Mouse (Mus musculus) adrenal gland, postnatal 25 days (tissue): Measurements from ENCODE around the gene Twnk. TPM values are rescaled to one million over a fixed set of nuclear protein-coding genes. Genes with fewer than 3 reads are reported as not detected.
A peak's percentile ranks its signal among the peaks of the same experiment; 100 is the strongest.
"Not testable (repeated sequence)": the region's sequence is repeated elsewhere in the genome, so short reads cannot be mapped to it uniquely, and the experiment has no call there.

ENCODE experiments used
- DNase-seq: peaks from one replicate; pipeline ENCODE4 v3.0.0; 2021; ENCODE audit warnings: mixed read lengths
- total RNA-seq: library from RNA; stranded (reverse); gene quantifications from 2 replicates; pipeline ENCODE4 v1.2.3, GENCODE M21; 2021

The Twnk gene
- total RNA-seq, 1 experiment from 2014 or later = 39.3 TPM

DNA sequence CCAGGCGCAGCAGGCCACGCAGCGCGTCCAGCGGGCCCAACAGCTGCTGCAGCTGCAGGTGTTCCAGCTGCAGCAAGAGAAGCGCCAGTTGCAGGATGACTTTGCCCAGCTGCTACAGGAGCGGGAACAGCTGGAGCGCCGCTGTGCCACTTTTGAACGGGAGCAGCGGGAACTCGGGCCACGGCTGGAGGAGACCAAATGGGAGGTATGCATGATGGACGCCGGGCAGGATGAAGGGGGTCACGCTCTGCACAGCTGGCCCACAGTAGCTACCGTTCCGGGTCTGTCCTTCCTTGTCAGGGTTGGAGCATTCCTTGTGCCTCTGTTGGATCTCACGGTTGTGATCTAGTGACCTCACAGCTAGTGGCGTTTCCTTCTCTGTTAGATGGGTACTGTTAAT lies 19.3 kb downstream of the Twnk start:
- no peak for DNase-seq

DNA sequence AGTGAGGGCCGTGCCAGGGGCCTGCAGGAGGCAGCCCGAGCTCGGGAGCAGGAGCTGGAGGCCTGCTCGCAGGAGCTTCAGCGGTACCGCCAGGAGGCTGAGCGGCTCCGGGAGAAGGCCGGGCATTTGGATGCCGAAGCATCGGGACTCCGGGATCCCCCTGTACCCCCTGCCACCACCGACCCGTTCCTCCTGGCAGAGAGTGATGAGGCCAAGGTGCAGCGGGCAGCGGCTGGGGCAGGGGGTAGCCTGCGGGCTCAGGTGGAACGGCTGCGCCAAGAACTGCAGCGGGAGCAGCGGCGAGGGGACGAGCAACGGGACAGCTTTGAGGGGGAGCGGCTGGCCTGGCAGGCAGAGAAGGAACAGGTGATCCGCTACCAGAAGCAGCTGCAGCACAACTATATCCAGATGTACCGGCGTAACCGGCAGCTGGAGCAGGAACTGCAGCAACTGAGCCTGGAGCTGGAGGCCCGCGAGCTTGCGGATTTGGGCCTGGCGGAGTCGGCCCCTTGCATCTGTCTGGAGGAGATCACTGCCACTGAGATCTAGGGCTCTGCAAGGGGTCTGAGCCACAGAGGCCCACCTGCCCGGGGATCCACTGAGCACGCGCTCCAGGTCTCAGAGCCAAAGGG lies 20.6 kb downstream of the Twnk start:
- no peak for DNase-seq

DNA sequence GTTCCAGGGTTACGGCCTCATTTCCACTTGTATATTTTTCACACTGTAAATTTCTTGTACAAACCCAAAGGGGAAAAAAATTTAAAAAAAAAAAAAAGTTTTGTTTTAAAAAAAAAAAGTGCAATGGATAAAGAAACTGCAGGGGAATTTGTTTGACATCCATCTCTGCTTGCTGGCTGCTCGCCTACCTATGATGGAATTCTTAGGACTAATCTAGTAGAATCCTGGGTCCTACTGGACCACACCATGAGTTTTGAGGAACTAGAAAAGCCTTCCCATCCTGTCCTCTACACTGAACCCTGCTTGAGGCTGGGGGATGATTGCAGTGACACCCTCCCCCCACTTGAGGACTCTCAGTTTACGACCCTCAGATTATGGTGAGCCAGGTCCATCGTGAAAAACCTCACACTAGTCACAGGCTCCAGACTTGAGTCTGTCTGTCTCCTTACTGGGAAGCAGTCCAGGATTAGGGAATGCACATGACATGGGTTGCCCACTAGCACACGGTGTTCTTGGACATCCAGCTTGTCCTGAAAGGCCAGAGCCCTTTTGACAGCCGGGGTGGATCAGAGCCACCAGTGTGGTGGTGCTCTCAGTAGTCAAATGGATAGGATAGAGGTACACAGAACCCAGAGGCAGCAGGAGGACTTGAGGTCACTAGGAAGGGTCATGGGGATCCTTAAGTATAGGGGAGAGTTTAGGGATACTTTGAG lies 21.7 kb downstream of the Twnk start:
- DNase-seq = no peak

DNA sequence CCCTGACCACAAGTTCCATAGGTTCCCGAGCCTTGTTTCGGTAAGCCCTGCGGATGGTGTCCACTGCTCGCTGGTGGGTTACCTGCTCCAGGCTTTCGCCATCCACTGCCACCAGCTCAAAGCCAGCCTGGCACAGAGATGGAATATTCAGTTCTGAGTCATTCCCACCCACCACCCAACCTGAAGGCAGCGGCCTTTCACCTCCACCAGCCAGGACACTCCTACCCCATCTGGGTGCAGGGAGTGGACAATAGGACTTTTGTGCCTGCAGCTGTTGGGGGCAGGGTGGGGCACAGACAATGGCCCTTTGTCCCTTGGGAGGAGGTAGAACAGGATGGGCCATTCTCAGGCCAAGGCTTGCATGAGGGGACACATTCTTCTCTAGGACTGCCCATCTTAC lies 22.4 kb downstream of the Twnk start:
- no peak for DNase-seq

DNA sequence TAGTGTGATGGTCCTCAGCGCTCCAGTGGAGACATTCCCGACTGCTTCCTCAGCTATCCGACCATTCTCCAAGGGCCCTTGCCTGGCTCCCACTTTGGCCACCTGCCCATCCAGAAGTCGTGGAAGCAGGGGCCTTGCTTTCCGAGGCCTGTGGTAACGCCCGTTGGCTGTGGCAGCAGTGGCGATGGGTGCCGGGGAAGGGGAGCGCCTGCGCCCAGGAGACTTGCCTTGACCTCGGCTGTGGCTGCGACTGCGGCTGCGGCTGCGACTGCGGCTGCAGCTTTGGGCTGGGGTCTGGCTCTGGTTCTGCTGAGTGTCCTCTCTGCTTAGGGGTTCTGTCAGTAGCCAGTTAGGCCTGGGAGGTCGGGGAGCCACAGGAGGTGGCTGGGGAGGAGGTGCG lies 23.3 kb downstream of the Twnk start:
- DNase-seq = no peak

DNA sequence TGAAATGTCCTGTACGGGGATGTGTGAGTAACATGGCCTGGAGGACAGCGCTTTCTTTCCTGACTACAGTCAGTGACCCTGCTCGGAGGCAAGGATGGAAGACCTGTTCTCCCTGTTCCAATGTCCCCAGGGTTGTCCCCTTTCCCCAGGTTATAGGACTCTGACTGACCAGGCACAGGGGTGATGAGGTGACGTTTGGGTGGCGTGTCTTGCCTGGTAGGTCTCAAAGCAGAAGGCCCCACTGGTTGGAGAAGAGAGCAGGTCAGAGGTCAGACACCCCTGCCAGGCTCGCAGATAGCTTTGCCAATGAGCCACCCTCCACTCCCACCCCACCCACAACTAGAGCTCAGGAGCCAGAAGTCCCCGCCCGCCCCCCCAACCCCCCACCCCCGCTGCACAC lies 24.1 kb downstream of the Twnk start:
- no peak for DNase-seq

DNA sequence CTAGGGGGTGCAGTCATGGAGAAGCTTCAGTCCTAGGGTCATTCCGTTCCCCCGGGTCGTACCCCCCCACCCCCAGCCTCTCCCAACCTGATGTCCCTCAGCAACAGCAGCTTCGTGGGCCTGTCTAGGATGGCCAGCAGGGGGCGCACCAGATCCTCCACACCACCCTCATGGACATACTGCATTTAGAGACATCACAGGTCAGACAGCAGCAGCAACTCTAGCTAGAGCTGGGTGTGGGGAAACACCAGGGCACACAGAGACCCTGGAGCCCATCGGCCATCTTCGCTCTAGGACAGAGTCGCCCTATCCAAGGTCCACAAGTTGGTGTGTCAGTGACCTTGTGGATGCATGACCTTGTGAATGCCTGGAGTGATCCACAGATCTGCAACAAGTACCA lies 24.6 kb downstream of the Twnk start:
- peak; percentile 71 for DNase-seq

DNA sequence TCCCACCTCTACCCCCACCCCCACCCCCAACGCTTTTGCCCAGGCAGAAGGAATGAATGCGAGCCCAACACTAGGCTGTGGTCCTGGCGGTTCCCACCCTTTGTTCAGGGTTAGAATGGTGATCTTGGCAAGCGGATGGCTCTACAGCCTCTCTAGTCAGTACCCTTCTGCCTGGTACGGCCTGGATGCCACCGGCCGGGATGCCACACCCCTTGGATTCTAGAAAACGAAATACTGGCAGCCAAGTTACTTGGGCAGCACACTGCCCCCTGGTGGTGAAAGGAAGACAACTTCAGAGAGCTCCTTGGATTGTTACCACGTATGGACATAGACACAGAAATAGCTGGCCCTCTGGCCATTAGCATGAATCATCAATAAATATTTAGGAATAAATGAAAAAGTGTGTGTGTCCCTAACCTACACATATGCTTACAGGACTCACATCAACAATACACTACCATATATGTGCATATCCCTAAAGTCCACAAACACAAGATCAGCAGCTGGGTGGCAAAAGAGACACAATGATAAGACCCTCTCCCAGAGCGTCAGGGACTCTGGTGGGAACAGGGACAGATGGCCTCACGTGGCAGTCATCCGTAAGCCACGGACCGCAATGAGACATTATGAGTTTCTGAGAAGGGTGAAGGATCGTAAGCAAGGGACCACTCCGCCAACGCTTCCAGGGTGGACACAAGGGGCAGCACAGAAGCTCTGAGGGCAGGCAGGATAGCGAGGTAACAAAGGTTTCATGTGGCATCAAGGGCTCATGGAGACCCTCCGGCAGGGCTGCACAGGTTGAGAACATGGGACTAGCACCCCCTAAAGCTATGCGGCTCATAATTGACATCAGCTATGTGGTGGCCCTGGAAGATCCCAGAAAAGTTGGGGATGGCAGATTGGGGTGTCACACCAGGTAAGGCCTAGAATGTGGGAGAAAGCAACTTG lies 25.6 kb downstream of the Twnk start:
- peak; percentile 75 for DNase-seq

DNA sequence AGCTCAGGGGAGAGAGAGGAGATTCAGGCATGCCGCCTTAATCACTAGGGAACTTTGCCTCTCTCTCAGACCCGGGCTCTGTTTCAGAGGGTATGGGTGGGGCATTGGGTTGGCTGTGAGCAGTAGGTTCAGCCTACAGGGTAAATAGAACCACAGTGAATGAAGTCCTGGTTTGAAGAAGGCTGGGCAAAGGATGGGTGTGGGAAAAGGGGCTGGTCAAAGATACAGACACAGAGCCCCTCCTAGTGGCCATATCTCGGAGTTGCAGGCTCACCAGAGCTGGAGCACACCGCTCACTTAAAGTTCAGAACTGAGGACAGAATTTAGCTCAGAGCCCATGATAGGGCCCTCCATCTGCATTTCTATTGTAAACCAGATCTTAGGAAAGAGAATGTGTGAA lies 26.3 kb downstream of the Twnk start:
- DNase-seq = peak; percentile 76

DNA sequence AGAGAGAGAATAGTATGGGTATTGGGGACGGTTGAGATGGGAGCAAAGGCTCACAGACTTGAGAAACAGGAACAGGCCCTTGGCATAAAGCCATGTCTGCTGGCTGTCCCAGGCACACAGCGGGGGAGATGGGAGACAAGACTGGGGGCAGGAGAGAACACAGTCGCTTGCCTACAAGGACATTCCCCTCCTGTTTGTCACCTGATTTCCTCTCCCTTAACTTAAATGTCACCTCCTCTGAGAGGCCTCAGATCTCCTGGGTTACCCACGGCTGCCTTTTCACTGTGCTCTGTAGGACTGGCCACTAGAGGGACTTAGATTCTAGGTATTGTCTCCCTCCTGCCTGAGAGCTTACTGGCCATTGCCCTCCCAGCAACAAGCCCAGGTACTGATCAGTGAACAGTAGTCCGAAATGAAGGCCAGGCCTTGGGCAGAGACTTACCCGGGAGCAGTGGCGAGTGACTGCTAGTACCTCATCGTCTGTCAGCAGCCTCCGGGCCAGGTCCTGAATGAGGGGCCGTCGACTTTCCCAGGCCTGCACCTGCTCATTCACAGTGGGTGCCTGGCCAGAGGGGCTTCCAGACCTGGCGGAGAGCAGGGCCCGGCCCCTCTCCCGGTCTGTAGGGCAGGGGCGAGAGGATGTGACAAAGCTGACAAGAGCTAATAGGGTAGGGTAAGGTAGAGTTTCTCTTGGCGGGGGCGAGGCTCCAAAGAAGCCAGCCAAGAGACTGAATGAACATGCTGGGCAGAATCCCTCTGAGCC lies 27.3 kb downstream of the Twnk start:
- DNase-seq = no peak

DNA sequence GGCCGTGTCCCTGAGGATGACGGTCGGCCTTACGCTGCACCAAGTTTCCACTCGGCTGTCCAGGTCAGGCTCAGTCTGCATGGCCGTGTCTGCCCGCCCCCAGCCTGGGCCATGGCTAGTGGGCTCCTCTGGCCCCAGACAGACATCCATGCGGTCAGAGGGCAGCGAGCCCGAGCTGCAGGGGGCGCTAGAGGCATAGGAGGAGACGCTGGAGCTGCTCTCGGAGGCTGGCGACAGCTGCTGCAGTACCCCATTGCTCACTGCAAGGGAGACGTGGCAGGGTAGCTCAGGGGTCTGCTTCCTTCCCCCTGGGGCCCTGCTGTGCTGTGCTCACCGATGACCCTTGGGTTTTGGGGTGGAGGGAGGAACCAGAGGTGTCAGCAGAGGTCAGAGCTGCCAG lies 31.4 kb downstream of the Twnk start:
- peak; percentile 80 for DNase-seq

DNA sequence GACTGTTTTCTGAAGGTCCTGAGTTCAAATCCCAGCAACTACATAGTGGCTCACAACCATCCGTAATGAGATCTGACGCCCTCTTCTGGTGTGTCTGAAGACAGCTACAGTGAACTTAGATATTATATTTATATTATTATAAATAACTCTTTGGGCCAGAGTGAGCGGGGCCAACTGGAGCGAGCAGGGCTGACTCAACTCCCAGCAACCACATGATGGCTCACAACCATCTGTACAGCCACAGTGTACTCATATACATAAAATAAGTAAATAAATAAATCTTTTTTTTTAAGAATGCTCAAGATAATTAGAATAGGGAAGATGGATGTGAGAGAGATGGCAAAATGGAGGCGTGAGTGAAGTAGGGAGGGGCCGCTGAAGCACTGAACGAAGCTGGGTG lies 32.7 kb downstream of the Twnk start:
- DNase-seq = not testable (repeated sequence)

DNA sequence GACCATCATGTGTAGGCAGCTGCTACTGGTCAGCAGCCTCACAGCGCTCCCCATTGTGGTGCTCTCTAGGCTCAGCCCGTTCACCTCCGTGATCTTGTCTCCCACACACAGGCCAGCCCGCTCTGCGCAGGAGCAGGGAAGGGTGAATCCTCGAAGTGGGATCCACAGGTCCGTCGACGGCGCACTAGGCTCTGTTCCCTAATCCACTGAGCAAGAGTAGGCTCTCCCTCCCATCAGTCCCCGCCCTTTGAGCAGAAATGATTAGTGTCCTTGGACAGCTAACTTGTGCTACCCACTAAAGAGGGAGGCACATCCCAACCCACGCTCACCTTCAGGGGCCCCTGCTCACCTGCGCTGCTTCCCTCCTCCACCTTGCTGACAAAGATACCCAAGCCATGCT lies 34.8 kb downstream of the Twnk start:
- no peak for DNase-seq

DNA sequence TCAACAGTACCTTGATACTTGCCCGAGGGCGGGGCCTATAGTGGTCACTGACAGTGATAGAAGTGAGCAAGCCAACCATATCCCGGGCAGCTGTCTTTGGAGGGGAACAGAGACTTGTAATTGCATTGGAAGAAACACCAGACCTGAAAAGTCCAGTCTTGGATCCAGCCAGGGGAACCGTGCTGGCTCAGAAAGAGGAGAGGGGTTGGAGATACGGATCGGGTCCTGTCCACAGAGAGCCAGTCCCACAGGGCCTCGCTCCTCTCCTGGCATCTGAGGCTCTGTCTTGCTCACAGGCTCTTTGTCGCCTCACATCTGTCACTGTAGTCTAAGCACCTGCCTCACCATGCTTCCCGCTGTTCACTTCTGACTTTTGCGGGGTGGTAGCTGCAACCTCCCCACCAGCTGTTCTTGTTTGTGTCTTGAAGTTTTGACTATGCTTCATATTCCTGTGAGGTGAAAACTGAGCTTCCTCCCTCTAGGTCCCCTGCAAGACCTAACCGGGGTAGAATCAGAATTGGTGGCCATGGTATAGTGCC lies 39.0 kb downstream of the Twnk start:
- DNase-seq = no peak

DNA sequence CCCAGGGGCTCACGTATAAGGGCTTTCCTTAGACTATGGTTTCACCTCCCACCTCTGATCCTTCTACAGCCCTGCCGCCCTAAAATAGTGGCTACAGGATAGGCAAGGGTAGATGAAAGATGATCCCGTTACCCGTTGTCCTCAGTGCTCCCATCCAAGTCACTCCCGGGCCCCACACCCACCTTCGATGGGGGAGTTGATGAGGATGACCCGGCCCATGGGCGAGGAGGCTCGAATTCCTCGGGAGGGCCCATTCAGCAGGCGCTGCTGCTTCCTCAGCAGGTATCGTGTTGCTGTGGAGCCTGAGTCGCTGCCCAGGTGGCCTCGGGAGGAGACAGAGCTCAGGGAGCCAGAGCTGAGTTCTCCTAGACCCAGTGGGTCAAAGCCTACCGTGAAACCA lies 39.8 kb downstream of the Twnk start:
- no peak for DNase-seq

DNA sequence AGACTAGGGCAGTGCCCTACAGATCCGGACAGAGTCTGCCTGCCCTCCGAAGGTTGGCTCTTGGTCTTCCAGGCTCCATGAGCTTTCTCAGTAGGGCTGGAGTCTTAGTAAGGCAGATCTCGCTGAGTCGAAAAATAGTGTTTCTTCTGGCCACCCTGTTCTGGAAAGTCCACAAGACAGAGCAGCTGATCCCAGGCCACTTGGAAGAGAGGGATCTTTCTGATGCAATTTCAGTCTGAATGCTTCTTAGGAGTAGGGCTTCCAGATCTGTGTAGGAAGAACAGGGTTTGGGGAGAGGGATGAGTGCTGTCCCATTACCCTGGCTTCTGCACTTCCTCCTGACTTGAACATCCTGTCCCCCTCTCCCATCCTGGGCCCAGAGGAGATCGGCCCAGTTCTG lies 40.2 kb downstream of the Twnk start, which contains the start of gene Pdzd7:
Gene Pdzd7 (minus strand): TSS at position 67 of the 400 bp plus-strand sequence.
- no peak for DNase-seq

DNA sequence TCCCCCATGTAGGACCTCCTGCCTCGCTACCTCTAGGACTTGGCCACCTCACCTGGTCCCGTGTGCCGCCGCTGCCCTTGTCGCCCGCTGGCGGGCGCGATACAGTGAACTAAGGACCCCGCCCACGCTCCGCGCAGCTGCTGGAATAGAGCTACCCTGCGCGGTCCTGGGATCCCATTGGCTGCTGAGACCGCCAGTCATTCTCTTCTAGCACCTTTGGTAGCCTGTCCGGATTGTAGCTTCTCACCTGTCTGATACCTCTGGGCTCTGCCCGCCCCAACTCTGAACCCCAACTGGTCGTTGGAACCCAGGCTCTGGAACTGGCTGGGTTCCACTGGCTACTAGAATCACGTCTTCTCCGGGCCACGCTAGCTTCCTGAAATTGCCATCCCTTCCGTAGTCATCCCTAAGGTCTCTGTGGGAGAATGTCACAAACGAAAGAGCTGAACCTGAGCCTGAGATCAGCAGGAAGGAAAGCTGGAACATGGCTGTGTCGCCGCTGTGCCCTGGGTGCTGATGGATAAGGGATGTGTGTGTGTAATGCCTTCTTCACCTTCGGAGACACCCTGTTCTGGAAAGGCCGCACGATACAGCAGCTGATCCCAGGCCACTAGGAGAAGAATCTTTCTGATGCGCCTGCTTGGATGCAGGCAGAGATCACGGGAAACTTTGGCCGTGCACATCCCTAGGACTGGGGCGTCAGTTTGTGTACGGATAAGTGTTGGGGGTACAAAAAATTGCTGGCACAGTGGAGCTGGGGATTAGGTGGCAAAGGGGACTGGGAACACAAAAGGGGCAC lies 41.3 kb downstream of the Twnk start:
- DNase-seq = peak; percentile 87

DNA sequence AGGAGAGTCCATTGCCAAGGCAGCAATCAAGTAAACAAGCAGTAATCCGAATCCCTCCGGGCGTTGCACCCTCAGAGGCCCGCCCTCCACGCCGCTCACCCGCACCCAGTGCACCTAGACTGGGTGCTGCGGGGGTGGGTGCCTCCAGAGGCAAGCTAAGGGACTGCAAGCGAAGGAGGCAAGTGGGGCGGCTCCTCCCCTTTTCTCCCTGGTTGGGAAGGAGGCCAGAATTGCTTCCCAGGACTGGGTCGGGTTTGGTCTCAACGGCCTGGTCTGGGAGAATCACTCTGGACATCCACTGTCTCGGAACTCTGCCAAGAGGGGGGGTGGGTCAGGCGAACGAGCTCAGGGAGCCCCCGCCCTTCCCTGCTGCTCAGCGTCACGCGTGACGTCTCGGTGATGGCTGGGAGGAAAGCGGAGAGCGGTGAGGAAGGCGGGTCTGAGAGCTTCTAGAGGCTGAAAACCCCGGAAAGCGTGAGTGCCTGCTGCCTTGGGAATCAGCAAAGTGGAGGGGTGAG lies 42.0 kb downstream of the Twnk start, which contains the start of gene Sfxn3:
Gene Sfxn3 (plus strand): TSS at position 87 of the 518 bp plus-strand sequence.
- DNase-seq = peak; percentile 93

DNA sequence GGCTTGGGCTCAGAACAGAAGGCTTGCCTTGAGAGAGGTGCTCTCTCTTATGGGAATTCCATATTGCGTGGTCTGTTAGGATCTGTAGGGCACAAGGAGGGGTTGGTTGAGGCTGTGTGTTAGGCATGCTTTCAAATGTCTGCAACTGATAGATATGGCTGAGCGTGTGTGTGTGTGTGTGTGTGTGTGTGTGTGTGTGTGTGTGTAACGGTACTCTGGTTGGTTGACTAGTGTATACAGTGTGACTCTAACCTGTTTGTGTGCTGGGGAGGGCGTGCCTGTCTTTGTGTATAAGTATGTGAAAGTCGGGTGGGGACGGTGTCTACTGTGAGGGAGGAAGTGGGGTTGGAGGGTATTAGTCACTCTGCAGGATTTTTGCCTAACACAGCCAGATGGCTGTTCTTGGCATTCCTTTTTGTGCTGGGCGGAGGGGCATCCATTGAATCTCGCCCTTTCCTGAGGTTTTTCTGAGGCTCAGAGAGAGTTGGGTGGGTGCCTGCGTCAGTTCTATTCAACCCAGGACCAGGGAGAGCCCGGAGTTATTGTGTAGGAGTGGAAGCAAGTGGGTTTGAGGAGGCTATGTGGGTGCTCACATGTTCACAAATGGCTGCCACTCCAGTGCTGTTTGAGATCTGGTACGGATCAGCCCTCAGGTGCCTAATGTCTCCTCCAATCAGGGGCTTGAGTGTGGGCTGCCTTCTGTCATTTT lies 42.6 kb downstream of the Twnk start:
- DNase-seq = no peak
